Mouse (Mus musculus) kidney, adult 2 months (tissue): ENCODE measurements around the gene Irak1bp1.

Source experiments
- CTCF ChIP-seq: fragments of 200-500 bp; conservative IDR thresholded peaks from 2 replicates; pipeline ENCODE4 v1.5.1; 2011; ENCODE audit warnings: low read depth, mild to moderate bottlenecking, control low read depth, low read length, moderate library complexity, mixed read lengths; ENCODE audit not compliant: insufficient read depth, insufficient read length
- POLR2A ChIP-seq: fragments of 200-500 bp; IDR thresholded peaks from one replicate; pipeline ENCODE4 v1.6.1; 2011; ENCODE audit warnings: low read depth, low read length, control low read depth

GRCm38 (mm10) chr9:82788375-82788774 lies 41.0 kb upstream of the Irak1bp1 start:
- TF ChIP-seq CTCF (no peak), POLR2A (no peak)
